Mouse (Mus musculus) cortical plate, adult 2 months (tissue): ENCODE data around the gene Pex14.

Experiments
- CTCF ChIP-seq: fragments of 200-500 bp; IDR thresholded peaks from 2 replicates; pipeline ENCODE4 v1.5.1; 2011; ENCODE audit warnings: mild to moderate bottlenecking, control low read depth, low read length; ENCODE audit not compliant: insufficient read depth; ENCODE audit errors: extremely low read depth
- POLR2A ChIP-seq: fragments of 200-500 bp; IDR thresholded peaks from 2 replicates; pipeline ENCODE4 v1.6.1; 2011; ENCODE audit warnings: mild to moderate bottlenecking, low read length, control low read depth; ENCODE audit not compliant: insufficient read depth; ENCODE audit errors: extremely low read depth

DNA sequence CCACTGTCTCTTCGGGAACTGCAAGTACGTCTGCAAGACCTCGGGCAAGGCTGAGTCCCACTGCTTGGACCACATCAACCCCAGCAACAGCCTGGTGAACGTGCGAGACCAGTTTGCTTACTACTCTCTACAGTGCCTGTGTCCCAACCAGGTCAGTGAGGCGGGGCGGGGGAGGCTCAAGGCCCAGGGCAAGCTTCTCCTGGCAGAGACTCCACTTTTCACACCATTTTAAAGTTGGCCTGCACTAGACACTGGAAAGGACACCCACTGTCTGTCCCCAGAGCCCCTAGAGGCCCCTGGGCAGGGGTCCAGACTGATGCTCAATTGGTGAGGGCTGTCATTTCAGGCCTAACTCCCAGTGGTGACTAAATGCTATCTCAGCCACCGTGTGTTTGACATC, 153.6 kb downstream of the Pex14 start:
- no peak for TF ChIP-seq CTCF
- TF ChIP-seq POLR2A = no peak
